Mouse (Mus musculus): Measurements from ENCODE around the gene Topors. TPM values are rescaled to one million over a fixed set of nuclear protein-coding genes. Genes with fewer than 3 reads are reported as not detected.
A peak's percentile ranks its signal among the peaks of the same experiment; 100 is the strongest.
"Not testable (repeated sequence)": the region's sequence is repeated elsewhere in the genome, so short reads cannot be mapped to it uniquely, and the experiment has no call there.

Gene Topors
- total RNA-seq (2015) (45.4 and 56.3 TPM in 2 replicates), total RNA-seq (2017) (77.6 and 82.4 TPM in 2 replicates)

- peak; percentile 81 for ATAC-seq (replicated peaks; ENCODE audit: poor library complexity)
Observed at GRCm38 (mm10) chr4:40269430-40270032, at the start of gene Topors, which contains the start of gene Smim27. TSS of gene Topors (minus strand) at chr4:40269850. TSS of gene Smim27 (plus strand) at chr4:40269579.

- ATAC-seq (replicated peaks; ENCODE audit: poor library complexity) = no peak
Observed at GRCm38 (mm10) chr4:40317404-40317803, 47.8 kb upstream of the Topors start.

- peak; percentile 74 for ATAC-seq (replicated peaks; ENCODE audit: poor library complexity)
Observed at GRCm38 (mm10) chr4:40313026-40313425, 43.4 kb upstream of the Topors start.

DNA sequence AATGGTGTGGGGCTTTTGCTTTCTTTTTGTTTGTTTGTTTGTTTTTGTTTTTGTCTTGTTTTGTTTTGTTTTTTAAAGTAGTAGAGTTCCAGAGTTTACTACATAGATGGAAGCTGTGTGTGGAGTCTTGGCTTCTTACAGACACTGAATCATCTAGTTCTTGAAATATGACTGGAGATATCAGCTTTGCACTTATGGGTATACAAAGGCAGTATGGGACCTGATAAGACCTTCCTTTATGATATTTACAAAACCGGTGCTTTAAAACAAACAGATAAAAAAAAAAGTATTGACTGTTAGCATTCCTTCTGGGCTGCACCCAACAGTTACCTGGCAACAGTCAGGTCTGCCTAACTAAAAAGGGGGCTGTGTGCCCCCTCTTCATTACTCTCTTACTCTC is 42.6 kb upstream of the Topors start:
- ATAC-seq (replicated peaks; ENCODE audit: poor library complexity) = peak; percentile 58

DNA sequence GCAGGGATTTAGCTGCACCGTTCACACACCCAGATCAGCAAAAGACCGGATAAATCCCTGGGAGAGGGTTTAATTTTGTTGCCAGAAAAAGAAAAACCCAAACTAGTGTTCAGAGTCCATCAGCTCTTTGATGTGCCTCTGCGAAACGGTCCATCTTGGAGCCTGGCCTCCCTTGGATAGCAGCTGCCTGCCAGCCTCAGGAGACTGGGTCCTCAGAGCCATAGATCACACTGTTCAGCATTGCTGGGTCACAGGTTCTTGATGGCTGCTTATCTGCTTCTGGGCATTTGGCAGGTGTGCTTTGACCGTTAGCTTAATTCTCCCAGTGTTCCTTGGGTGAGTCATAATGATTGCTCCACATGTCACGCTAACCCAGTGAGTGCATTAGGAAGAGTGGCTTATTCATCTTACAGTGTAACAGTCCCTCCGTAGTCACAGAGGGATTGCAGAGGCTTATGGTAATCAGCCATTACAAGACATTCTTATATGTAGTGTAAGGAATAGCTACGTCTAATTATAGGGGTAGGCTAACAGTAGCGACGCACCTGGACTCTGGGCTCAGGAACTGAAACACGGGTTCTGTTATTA is 41.2 kb upstream of the Topors start:
- ATAC-seq (replicated peaks; ENCODE audit: poor library complexity) = 0 out of 2 replicates have a peak, but pooled peaks have one; percentile 20

DNA sequence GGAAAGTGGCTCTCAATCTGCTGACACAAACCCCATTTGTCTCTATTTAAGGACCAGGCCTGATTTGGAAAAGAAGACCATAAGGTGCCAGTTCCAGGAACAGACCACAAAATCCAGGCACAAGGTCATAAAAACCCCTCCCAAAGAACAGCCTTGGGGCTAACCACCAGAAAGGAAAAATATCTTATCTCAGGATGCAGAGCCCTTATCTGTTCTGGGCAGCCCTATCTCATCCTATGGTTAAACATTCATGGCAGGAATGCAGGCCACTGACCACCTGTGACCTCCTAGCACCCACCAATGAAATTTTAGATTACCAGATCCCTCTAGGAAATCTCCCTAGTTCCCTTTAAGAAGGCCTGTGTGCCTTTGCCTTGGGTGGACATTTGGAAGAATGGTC is 40.0 kb upstream of the Topors start:
- ATAC-seq (replicated peaks; ENCODE audit: poor library complexity) = 0 out of 2 replicates have a peak, but pooled peaks have one; percentile 13

DNA sequence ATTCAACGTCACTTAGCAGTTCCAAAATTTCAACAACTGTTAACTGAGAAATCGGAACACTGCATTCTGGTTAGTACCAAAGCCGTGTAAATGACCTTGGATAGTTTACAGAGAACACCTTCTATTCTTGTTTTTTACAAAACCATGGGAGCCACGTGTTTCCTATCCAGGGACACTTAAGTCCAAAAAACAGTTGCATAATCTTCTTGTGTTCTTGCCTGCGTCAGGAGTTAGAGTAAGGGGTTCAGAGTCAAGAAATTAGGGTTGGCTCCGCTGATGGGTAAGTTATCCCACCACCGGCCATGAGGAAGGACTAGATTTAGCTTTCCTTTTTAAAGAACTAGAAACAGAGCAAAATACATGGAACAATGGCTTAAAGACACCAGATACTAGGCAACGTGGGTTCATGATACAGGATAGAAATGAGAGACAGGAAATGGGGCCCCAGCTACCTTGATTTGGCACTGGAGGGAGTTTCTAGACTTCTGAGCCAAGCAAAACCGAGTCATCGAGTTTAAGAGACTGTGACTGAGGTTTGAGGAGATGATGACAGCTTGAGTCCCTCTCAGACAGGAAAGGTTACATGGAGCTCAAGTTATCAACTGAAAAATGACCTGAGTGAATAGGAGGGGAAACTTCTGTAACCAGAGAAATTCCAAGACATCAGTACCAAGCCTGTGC is 32.9 kb upstream of the Topors start:
- no peak for ATAC-seq (replicated peaks; ENCODE audit: poor library complexity)

DNA sequence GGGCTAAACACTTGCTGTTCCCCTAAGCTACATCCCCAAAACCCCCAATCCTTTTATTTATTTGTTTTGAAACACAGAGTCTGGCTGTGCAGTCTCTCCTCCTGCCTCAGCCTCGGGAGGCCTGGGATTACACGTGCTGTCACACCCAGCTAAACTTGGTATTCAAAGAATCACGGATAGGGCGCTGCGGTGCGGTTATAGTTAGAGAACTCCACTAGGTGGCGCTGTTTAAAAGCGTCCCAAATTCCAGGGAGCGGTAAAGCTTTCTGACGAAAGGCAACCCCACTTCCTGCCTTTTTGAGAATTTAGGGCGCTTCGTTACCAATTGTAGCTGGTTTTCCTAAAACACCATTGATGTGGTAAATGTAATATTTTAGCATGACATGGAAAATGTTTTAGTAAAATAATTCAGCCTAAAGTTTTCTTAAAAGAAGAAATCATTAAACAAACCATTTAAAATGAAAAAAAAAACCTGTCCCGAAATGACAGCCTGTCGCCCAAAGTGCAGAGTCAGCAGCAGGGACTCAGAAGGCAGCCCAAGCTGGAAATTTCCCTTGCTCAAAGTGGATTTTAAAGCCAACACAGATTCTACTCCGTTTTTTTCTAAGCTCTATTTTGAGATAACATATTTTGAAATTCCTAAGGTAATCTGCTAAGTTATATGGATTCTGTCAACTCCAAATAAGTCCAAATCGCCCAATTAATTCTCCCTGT is 31.6 kb upstream of the Topors start:
- peak; percentile 80 for ATAC-seq (replicated peaks; ENCODE audit: poor library complexity)

- ATAC-seq (replicated peaks; ENCODE audit: poor library complexity) = peak; percentile 59
Observed at GRCm38 (mm10) chr4:40299169-40299568, 29.5 kb upstream of the Topors start.

DNA sequence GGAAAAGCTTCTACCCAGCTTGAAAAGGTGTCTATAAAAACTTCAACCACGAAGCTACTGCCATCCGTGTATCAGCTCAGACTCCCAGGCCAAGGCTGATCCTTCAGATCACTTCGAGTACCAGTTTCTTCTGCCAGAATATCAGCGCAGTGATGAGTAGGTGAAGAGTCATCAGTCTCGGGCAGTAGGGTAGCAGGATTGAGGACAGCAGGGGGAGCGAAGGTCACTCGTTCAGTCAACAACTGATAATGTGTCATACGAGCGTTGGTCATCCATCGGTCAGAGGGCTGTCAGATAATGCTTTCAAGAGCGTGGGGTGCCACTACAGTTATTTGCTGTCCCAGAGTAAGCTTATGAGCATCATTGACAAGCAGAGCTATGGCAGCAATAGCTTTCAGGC is 21.9 kb upstream of the Topors start:
- ATAC-seq (replicated peaks; ENCODE audit: poor library complexity) = not testable (repeated sequence)

DNA sequence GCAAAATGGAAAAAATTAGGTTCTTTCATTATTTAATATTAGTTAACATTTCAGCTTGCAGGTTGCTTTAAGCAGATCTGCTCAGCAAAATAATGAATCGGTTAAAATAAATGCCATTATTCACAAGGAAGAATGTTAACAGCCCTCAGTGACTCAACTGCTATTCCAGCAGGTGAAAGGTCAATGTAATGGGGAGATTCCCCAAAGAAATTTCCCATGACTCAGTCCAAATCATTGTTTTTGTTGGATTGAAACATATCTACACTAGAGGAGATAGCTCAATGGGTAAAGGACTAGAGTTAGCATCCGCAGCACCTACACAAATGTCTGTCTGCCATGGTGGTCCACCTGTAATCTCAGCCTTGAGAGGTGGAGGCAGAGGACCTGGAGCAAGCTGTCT is 19.4 kb upstream of the Topors start:
- no peak for ATAC-seq (replicated peaks; ENCODE audit: poor library complexity)

- ATAC-seq (replicated peaks; ENCODE audit: poor library complexity) = peak; percentile 97
Observed at GRCm38 (mm10) chr4:40287415-40287814, 17.8 kb upstream of the Topors start.

DNA sequence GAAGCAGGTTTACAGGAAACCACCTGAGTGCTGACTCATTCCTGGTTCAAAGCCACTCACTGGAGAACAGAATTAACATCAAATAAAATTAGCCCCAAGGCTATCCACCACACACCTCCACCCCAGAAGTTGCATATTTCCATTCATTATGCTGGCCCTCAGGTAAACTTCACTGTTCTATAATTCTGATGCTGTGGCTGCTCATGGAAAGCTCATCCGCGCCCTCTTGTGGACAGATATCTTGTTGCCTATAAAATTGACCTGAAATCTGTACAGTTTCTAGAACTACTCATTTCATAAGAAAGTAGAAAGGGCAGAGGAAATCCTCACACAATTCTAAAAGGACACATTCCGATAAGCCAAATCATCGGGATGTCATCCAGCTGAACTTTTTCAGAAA is 15.9 kb upstream of the Topors start:
- ATAC-seq (replicated peaks; ENCODE audit: poor library complexity) = peak; percentile 89

DNA sequence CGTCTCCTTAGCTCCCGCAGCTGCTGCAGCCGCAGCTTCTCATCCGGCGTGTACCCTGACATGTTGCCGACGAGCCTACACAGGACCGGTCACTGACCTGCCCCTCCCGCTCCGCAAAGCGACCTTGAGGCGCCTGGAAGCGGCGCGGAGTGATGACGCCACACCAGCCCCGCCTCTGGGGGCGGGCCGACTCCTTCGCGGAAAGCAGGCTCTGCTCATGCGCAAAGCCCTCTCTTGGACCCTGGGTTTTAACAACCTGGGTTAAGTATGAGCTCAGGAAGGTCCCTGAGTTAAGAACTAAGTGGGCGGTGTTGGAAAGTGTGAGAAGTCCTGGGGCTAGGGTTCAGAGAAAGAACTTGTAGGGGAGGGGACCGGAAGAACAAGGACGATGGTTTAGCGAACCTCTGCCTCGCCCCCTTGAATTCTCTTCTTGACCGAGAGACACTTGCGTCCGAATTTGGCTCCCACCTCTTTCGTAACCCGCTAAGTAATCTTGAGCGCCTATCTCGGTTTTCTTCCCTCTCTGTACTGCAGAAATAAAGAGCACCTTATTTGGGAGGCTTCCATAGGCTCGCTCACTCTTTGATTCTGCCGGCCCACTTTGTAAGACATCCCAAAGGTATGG is 9.7 kb upstream of the Topors start, which contains the start of gene Ndufb6:
Gene Ndufb6, minus strand, starts transcription at position 146 of the 625 bp plus-strand sequence.
- ATAC-seq (replicated peaks; ENCODE audit: poor library complexity) = peak; percentile 99

- no peak for ATAC-seq (replicated peaks; ENCODE audit: poor library complexity)
Observed at GRCm38 (mm10) chr4:40278880-40279275, 9.2 kb upstream of the Topors start.

DNA sequence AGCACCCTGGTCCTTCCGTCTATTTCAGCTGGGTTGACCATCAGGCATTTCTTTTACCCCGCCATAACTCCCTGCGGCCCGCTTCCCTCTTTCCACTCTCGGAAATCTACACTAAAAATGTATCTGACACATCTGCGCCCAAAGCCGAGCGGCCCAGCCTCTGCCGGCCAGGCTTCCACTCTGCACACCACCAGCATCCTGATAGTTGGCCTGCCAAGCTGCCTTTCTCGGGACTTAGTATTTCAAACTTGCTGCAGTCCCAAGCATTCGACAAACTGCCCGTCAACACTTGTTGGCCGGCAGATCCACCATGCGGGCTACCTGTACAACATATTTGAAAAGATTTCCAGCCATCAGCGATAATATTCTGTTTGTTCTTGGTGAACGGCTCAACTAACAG is 815 bp downstream of the Topors start:
- peak; percentile 10 for ATAC-seq (replicated peaks; ENCODE audit: poor library complexity)

- ATAC-seq (replicated peaks; ENCODE audit: poor library complexity) = peak; percentile 60
Observed at GRCm38 (mm10) chr4:40268204-40268813, 1.3 kb downstream of the Topors start.

GRCm38 (mm10) chr4:40267681-40268080 is 2.0 kb downstream of the Topors start:
- no peak for ATAC-seq (replicated peaks; ENCODE audit: poor library complexity)

GRCm38 (mm10) chr4:40264321-40264720 is 5.3 kb downstream of the Topors start:
- ATAC-seq (replicated peaks; ENCODE audit: poor library complexity) = no peak

DNA sequence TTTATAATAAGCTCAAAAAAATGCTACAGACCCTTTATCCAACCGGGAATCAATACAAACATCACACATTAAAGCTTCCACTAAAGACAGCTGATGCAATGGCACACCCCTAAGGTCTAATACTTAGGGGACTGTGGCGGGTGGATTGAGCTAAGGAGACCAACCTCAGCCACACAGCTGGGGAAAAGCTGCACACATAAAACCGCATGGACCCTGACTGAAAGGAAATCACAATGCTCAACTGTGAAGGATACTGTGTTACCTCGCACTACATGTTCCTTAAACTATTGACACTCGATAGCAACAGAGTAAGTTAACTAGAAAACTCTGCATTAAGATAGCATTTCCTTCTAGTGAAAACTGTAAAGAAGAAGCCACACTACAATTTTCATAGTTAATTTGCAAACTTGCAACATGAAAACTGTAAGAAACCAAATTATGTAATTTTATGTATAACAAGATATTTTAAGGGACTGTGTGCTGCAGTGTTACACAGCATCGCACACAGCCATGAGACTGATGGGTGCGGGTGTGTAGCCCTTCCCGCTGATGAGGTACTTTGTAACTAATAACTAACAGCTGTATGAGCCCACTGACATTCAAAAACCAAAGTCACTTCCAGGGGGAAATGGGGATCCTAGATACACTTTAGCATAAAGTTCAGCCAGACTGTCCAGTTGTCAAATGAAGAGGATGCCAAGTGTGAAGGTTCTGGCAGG is 15.1 kb downstream of the Topors start:
- ATAC-seq (replicated peaks; ENCODE audit: poor library complexity) = no peak
